Mouse (Mus musculus): ENCODE data around the gene Cabp2. TPM values are rescaled to one million over a fixed set of nuclear protein-coding genes. Genes with fewer than 3 reads are reported as not detected.

Gene Cabp2
- total and polyA plus RNA-seq, 2 experiments from 2014 or later, result not detected

- H3K4me3 ChIP-seq (ENCODE audit: low read length), result no peak overlapping the region
- DNase-seq (ENCODE audit: low spot score), result no peak
- WGBS, result 63% methylated on average over 15 of the region's 15 CpGs
Observed at GRCm38 (mm10) chr19:4068717-4069410, 12.5 kb upstream of the Cabp2 start.

DNA sequence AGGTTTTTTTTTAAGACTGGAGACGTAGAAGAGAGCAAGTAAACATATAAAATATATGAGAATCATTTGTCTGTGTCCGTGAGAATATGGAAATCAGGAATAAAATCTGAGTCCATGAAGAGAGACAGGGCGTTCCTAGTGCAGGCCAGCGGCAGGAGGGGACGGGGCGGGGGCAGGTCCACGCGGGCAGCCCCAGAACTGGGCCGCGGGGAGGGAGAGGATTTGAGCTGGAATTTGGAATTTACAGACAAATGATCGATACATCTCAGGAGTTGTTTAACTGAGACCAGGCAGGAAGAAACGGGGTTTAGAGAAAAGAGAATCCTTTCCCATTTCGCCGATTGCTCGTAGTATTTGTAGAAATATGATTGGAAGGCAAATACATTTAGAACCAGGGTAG, 11.1 kb upstream of the Cabp2 start:
- DNase-seq (ENCODE audit: low spot score) (no peak), ATAC-seq (no peak)
- no peak overlapping the region for H3K9ac ChIP-seq (replicated peaks; ENCODE audit: low read length)
- H3K4me1 ChIP-seq (ENCODE audit: insufficient read depth, low read length), result no peaks in the 10 kb centered on the region
- H3K4me2 ChIP-seq (ENCODE audit: low read depth, low read length), result no peak overlapping the region
- H3K36me3 ChIP-seq (ENCODE audit: insufficient read depth, low read length), result no peaks in the 10 kb centered on the region
- TF ChIP-seq CTCF (IDR thresholded peaks at IDR 0.05; ENCODE audit: low read depth), result no peak
- H3K27me3 ChIP-seq (ENCODE audit: insufficient read depth, low read length), result no peaks in the 10 kb centered on the region
- H3K27ac ChIP-seq, result no peak overlapping the region
- H3K9me3 ChIP-seq (ENCODE audit: low read length), result no peaks in the 10 kb centered on the region
- H3K4me3 ChIP-seq (ENCODE audit: low read length), result no peak overlapping the region
- 73% methylated on average over 15 of the region's 15 CpGs for WGBS

More at GRCm38 (mm10) chr19:4068717-4069410, 12.5 kb upstream of the Cabp2 start:
- Histone ChIP-seq H3K27me3 (ENCODE audit: insufficient read depth, low read length) (no peaks in the 10 kb centered on the region), H3K36me3 (ENCODE audit: insufficient read depth, low read length) (no peaks in the 10 kb centered on the region), H3K4me2 (ENCODE audit: low read depth, low read length) (no peak overlapping the region), H3K9ac (replicated peaks; ENCODE audit: low read length) (no peak overlapping the region), H3K9me3 (ENCODE audit: low read length) (no peaks in the 10 kb centered on the region), H3K27ac (no peak overlapping the region), H3K4me1 (ENCODE audit: insufficient read depth, low read length) (no peaks in the 10 kb centered on the region)
- no peak for ATAC-seq
- no peak for TF ChIP-seq CTCF (IDR thresholded peaks at IDR 0.05; ENCODE audit: low read depth)

- ATAC-seq, result no peak
- Histone ChIP-seq H3K27ac (no peak overlapping the region), H3K36me3 (ENCODE audit: insufficient read depth, low read length) (no peaks in the 10 kb centered on the region), H3K4me3 (ENCODE audit: low read length) (no peak overlapping the region), H3K4me1 (ENCODE audit: insufficient read depth, low read length) (no peaks in the 10 kb centered on the region), H3K9me3 (ENCODE audit: low read length) (no peaks in the 10 kb centered on the region), H3K9ac (replicated peaks; ENCODE audit: low read length) (no peak overlapping the region), H3K4me2 (ENCODE audit: low read depth, low read length) (no peak overlapping the region), H3K27me3 (ENCODE audit: insufficient read depth, low read length) (no peaks in the 10 kb centered on the region)
- DNase-seq (ENCODE audit: low spot score), result no peak
- WGBS, result 81% methylated on average over 8 of the region's 8 CpGs
- no peak for TF ChIP-seq CTCF (IDR thresholded peaks at IDR 0.05; ENCODE audit: low read depth)
Observed at GRCm38 (mm10) chr19:4070756-4071155, 10.6 kb upstream of the Cabp2 start.

DNA sequence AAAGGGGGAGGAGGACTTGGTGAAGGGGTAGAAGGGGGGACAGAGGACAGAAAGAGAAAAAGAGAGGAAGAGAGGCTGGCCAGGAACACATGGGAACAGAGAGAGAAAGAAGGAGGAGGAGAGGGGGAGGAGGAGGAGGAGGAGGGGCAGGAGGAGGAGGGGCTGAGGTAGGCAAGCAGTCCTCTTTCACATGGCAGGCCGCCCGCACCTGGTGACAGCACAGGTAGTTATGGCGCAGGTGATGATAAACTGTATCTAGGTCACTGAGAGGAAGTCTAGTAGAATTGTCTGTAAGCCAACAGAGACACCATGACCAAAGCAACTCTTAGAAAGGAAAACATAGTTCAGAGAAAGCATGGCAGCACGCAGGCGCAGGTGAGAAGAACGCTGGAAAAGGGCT, 10.0 kb upstream of the Cabp2 start:
- TF ChIP-seq CTCF (IDR thresholded peaks at IDR 0.05; ENCODE audit: low read depth), result no peak
- WGBS, result 92% methylated on average over 6 of the region's 6 CpGs

DNA sequence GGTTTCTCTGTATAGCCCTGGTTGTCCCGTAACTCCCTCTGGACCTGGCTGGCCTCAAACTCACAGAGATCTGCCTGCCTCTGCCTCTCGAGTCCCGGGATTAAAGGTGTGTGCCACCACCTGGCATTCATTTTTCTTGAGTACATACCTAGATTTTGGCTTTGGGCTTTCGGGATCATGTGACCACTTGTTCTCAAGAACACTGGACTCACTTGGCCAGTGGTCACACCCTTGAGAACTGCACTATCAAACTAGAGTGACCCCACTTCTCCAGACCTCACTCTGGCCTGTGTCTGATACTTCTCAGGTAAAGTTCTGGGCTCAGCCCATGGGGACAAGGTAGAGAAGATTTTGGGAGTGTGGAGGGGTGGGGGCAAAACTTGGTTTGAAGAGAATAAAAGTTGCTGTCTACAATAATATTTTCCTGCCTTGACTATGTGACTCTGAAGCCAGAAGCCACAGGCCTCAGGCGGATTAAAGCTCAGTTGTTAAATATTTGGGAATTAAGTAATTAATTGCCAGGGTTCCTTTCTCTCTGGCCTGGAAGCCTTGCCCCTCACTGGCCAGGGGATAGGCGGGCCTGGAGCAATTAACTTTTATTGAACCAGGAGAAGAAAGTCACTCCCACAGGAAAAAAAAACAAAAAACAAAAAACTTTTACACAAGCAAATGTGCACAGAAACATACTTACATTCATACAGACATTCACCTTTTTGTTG, 8.5 kb upstream of the Cabp2 start:
- no peak for DNase-seq (ENCODE audit: low spot score)
- no peak overlapping the region for H3K4me2 ChIP-seq (ENCODE audit: low read depth, low read length)
- H3K27me3 ChIP-seq (ENCODE audit: insufficient read depth, low read length), result no peaks in the 10 kb centered on the region
- no peak overlapping the region for H3K9ac ChIP-seq (replicated peaks; ENCODE audit: low read length)
- H3K36me3 ChIP-seq (ENCODE audit: insufficient read depth, low read length), result no peaks in the 10 kb centered on the region
- ATAC-seq, result no peak
- WGBS, result 81% methylated on average over 6 of the region's 6 CpGs
- no peak for TF ChIP-seq CTCF (IDR thresholded peaks at IDR 0.05; ENCODE audit: low read depth)
- H3K4me1 ChIP-seq (ENCODE audit: insufficient read depth, low read length), result no peaks in the 10 kb centered on the region
- H3K4me3 ChIP-seq (ENCODE audit: low read length), result no peak overlapping the region
- H3K27ac ChIP-seq, result no peak overlapping the region
- no peaks in the 10 kb centered on the region for H3K9me3 ChIP-seq (ENCODE audit: low read length)

More for the DNA sequence above, 10.0 kb upstream of the Cabp2 start:
- Histone ChIP-seq H3K27me3 (ENCODE audit: insufficient read depth, low read length) (no peaks in the 10 kb centered on the region), H3K4me3 (ENCODE audit: low read length) (no peak overlapping the region), H3K4me1 (ENCODE audit: insufficient read depth, low read length) (no peaks in the 10 kb centered on the region), H3K4me2 (ENCODE audit: low read depth, low read length) (no peak overlapping the region), H3K9ac (replicated peaks; ENCODE audit: low read length) (no peak overlapping the region), H3K9me3 (ENCODE audit: low read length) (no peaks in the 10 kb centered on the region), H3K36me3 (ENCODE audit: insufficient read depth, low read length) (no peaks in the 10 kb centered on the region), H3K27ac (no peak overlapping the region)
- no peak for DNase-seq (ENCODE audit: low spot score)
- ATAC-seq, result no peak

DNA sequence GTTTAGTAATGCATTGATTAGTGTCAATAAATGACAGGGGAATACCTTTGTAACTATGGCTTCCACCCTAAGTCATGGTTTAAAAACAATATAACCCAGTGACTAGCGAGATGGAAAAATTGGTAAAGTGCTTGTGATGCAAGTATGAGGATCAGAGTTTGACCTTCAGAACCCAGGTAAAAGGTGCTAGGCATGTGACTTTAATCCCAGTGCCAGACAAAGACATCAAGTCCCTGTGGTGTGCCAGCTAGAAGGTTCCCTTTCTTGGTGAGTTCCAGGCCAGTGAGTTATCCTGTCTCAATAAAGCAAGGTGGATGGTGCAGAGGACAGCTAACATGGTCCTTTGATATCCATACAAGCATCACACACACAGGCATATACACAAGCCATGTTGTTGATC, 5.8 kb upstream of the Cabp2 start:
- Histone ChIP-seq H3K9me3 (ENCODE audit: low read length) (no peaks in the 10 kb centered on the region), H3K9ac (replicated peaks; ENCODE audit: low read length) (no peak overlapping the region), H3K4me2 (ENCODE audit: low read depth, low read length) (no peak overlapping the region), H3K4me1 (ENCODE audit: insufficient read depth, low read length) (no peaks in the 10 kb centered on the region), H3K27ac (no peak overlapping the region), H3K36me3 (ENCODE audit: insufficient read depth, low read length) (no peaks in the 10 kb centered on the region), H3K4me3 (ENCODE audit: low read length) (no peak overlapping the region), H3K27me3 (ENCODE audit: insufficient read depth, low read length) (no peaks in the 10 kb centered on the region)
- TF ChIP-seq CTCF (IDR thresholded peaks at IDR 0.05; ENCODE audit: low read depth), result no peak
- 88% methylated on average over 1 of the region's 1 CpGs for WGBS
- DNase-seq (ENCODE audit: low spot score), result no peak
- ATAC-seq, result no peak

GRCm38 (mm10) chr19:4079594-4079993, 1.8 kb upstream of the Cabp2 start:
- Histone ChIP-seq H3K4me1 (ENCODE audit: insufficient read depth, low read length) (no peaks in the 10 kb centered on the region), H3K9me3 (ENCODE audit: low read length) (no peaks in the 10 kb centered on the region), H3K27ac (no peak overlapping the region), H3K4me3 (ENCODE audit: low read length) (no peak overlapping the region), H3K27me3 (ENCODE audit: insufficient read depth, low read length) (no peaks in the 10 kb centered on the region), H3K9ac (replicated peaks; ENCODE audit: low read length) (no peak overlapping the region), H3K36me3 (ENCODE audit: insufficient read depth, low read length) (no peaks in the 10 kb centered on the region), H3K4me2 (ENCODE audit: low read depth, low read length) (no peak overlapping the region)
- TF ChIP-seq CTCF (IDR thresholded peaks at IDR 0.05; ENCODE audit: low read depth), result no peak
- DNase-seq (ENCODE audit: low spot score) (no peak), ATAC-seq (no peak)
- 76% methylated on average over 1 of the region's 1 CpGs for WGBS
